Mouse (Mus musculus): Measurements from ENCODE around the gene Crip2.

Crip2 gene

DNA sequence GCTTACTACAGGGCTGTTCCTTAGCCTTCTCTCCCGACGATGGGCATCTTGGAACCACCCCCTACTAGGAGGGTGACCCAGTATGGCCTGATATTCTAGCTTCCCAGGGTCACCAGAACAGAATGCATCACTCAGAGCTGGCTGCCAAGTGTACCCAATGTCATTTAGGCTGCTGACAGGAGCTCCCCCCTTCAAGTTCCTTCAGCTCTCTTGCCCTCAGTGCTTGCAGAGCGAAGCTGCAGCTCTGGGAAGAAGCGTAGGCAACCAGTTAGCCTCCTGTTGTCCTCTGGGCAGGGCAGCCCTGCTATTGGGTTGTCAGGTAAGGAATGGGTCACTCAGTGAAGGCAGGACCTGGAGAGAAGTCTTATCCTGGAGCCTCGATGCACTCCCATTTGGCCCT lies 44.9 kb downstream of the Crip2 start:
- in situ Hi-C loops (cut with MboI, MseI) = no loop called here

DNA sequence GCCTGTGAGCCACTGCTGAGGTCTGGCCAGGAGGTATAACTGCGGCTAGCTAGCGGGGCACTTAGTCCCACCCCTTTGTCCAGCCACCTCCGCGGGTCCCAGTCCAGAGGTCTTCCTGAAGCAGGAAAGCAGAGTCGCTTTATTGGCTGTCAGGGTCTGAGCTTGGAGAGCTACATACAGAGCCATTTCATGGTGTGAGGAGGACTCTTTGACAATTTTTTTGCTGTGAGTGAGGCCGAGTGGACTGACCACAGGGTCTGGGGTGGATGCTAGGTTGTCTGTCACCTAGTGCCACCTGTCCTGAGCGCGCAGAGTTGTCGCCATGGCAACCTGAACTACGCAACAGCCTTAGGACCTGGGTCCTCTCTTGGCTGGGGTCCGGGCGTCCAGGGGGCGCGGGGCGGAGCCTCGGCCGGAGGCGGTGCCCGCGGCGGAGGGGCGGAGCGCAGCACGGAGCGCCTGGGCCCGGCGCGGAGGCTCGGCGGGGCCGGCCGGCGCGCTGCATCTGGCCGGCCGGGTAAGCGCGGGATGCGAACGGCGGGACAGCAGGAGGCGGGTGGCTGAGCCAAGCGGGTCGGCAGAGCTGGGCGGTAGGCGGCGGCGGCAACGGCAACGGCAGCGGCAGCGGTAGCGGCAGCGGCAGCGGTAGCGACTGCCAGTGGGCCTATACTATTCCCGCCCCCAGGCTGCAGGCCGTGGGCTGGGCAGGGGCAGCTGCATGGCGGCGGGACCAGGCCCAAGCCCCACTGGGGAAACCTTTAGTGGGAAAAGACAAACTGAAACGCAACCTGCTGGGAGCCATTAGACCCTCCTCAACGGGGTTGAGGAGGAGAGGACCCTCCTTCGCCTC lies 45.6 kb downstream of the Crip2 start, which contains the start of gene Tmem121:
Gene Tmem121 (plus strand): TSS at position 489 of the 850 bp plus-strand sequence.
- in situ Hi-C loops (cut with MboI, MseI) = no loop called here

DNA sequence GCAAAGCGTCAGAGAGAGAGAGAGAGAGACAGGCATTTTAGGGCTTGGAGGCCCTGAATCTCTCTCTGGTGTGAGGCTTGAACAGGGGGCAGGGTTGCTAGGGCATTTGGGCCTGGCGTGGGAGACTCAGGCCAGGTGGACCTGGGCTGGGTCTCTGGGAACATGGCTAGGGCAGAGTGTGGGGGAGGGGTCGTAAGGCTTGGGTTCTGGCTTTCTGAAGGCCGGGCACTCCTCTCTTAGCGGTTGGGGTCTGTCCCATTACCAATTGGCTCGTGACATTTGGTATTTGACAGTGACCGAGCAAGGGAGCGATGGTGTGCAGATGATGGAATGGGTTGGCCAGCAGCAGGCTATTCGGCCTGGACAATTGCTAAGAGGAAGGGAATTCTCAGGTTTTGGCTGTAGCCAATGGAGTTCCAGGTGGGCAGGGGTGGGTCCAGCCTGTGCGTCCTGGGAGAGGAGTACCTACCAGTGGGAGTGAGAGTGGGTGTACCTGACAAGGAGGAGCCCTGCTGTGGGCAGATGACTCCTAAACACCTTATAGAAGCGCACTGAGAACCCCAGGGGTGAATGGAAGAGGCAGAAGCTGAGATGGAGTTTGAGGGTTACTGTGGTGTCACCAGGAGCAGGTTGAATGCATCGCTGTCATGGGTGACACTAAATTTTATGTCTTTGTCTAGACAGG lies 46.4 kb downstream of the Crip2 start:
- in situ Hi-C loops (cut with MboI, MseI) = no loop called here

DNA sequence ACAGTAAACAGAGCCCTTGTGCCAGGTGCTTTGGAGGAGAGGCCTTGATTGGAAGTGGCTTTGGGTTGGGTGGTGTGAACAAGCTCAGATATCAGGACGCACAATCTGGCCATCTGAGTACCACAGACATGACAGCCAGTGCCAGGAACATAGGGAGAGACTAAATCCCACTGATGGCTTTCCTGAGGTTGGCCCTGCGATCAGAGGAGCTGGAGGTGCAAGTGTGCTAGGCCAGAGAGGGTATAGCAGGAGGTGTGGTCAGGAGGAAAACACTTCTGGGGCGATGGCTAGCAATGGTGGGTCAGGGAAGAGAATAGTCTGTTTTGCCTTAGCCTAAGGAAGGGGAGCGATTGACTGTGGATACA lies 47.0 kb downstream of the Crip2 start:
- in situ Hi-C loops (cut with MboI, MseI) = no loop called here

DNA sequence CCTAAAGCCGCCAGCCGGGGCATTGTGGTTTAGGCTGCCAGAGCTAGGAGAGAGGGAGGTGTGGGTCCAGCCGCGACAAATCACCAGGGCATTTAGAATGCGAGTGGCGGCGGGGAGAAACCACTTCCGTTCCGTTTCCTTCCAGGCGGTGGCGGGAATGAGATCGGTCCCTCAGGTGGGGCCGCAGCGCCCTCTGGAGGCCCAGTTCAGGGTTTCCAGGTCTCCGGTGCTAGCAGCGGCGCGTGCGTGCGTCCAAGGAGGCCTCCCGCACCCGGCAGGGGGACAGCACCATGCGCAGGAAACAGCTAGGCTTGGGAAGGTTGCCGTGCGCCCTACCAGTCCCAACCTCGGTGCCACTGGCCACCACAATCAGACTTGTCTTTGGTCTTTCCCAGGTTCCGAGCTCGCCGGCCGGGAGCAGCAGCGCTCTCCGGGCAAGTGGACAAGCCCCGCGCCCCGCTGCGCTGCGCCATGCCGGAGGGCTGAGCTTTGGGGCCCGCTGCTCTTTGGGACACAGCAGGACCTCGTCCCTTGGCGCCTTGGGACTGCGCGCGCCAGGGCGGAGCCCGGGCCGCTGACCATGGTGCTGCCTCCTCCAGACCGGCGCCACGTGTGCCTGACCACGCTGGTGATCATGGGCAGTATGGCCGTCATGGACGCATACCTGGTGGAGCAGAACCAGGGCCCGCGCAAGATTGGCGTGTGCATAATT lies 47.7 kb downstream of the Crip2 start:
- in situ Hi-C loops (cut with MboI, MseI) = no loop called here

DNA sequence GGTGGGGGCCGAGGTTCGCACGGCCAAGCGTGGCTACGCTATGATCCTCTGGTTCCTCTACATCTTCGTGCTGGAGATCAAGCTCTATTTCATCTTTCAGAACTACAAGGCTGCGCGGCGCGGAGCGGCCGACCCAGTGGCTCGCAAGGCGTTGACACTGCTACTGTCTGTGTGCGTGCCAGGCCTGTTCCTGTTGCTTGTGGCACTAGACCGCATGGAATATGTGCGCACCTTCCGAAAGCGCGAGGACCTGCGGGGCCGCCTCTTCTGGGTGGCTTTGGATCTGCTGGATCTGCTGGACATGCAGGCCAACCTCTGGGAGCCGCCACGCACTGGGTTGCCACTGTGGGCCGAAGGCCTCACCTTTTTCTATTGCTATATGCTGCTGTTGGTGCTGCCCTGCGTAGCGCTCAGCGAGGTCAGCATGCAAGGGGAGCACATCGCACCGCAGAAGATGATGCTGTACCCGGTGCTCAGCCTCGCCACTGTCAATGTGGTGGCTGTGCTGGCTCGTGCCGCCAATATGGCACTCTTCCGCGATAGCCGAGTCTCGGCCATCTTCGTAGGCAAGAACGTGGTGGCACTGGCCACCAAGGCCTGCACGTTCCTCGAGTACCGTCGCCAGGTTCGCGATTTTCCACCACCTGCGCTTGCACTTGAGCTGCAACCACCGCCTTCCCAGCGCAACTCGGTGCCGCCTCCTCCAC lies 48.5 kb downstream of the Crip2 start:
- in situ Hi-C loops (cut with MboI, MseI) = no loop called here

DNA sequence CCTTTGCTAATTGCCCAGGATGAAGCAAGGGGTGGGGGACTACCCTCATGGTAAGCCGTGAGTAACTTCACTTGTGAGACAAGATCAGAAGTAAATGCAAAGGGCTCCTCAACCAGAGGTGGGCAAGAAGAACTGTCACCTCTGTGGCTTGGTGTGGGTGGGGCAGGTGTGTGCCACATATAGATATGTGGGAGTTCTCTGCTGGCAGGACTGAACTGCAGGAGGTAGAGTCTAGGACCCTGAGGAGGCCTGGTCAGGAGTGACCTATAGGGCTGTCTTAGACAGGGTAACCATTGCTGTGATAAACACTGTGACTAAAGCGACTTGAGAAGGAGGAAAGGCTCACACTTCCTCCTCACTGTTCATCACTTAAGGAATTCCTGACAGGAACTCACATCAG lies 53.4 kb downstream of the Crip2 start:
- in situ Hi-C loops (cut with MboI, MseI) = no loop called here

All from T-helper 1 cell (primary cell).